Mouse (Mus musculus) testis, adult 2 months (tissue): ENCODE data around the gene Slc24a3.

Experiments
- CTCF ChIP-seq: fragments of 200-500 bp; IDR thresholded peaks from 2 replicates; pipeline ENCODE4 v1.5.1; 2012; ENCODE audit warnings: low read depth, mild to moderate bottlenecking, inconsistent platforms, low read length, moderate library complexity; ENCODE audit not compliant: control insufficient read depth, insufficient read depth, insufficient replicate concordance
- POLR2A ChIP-seq: fragments of 200-500 bp; IDR thresholded peaks from 2 replicates; pipeline ENCODE4 v1.6.1; 2012; ENCODE audit warnings: low read depth, mild to moderate bottlenecking, inconsistent platforms, low read length, moderate library complexity; ENCODE audit not compliant: control insufficient read depth

DNA sequence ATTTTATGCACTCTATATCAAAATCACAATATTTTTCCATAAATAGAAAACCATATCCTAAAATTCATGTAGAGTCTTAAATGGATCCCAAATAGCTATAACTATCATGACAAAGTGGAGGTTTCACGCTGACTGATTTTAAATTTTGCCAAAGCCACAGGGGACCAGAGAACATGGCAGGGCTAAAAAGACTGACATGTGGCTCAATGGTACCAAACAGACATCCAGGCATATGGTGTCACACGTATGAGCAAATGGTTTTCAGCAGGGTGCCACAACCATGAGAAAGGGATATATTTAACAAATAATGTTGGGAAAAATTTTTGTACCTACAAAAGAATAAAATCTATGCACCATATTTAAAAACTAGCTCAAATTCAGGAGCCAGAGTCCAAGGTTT, 173.3 kb downstream of the Slc24a3 start:
- TF ChIP-seq POLR2A: no peak
- TF ChIP-seq CTCF: no peak
